Mouse (Mus musculus) layer of hippocampus, adult 18-20 months (tissue): ENCODE results near the gene Unc5a. TPM values are rescaled to one million over a fixed set of nuclear protein-coding genes. Genes with fewer than 3 reads are reported as not detected.

Source experiments
- DNase-seq, 2 experiments: peaks; one replicate each; pipeline ENCODE4 v3.0.0; 2022; ENCODE audit warnings: low spot score in 2 of 2
- total RNA-seq, 2 experiments: library from RNA; stranded (reverse); gene quantifications; 2 replicates each; pipeline ENCODE4 v1.2.3; 2021

Unc5a gene
- total RNA-seq, 2 experiments from 2014 or later, result 160 to 161 TPM

- no peak for DNase-seq
Measured at GRCm38 (mm10) chr13:54954745-54955144, 5.5 kb downstream of the Unc5a start.

GRCm38 (mm10) chr13:54955695-54956471, 6.7 kb downstream of the Unc5a start:
- DNase-seq, result no peak

GRCm38 (mm10) chr13:54957281-54957680, 8.1 kb downstream of the Unc5a start:
- no peak for DNase-seq

- no peak for DNase-seq
Measured at GRCm38 (mm10) chr13:54959059-54959701, 10.0 kb downstream of the Unc5a start.

GRCm38 (mm10) chr13:54959842-54960241, 10.6 kb downstream of the Unc5a start:
- no peak for DNase-seq

GRCm38 (mm10) chr13:54960491-54960890, 11.3 kb downstream of the Unc5a start:
- DNase-seq, result no peak

- DNase-seq, result no peak
Measured at GRCm38 (mm10) chr13:54965256-54965655, 16.0 kb downstream of the Unc5a start.

- no peak for DNase-seq
Measured at GRCm38 (mm10) chr13:54967501-54967900, 18.3 kb downstream of the Unc5a start.

- no peak for DNase-seq
Measured at GRCm38 (mm10) chr13:54968636-54969035, 19.4 kb downstream of the Unc5a start.

- DNase-seq, result no peak
Measured at GRCm38 (mm10) chr13:54969513-54969912, 20.3 kb downstream of the Unc5a start.

GRCm38 (mm10) chr13:54970521-54971247, 21.5 kb downstream of the Unc5a start:
- no peak for DNase-seq

- DNase-seq, result no peak
Measured at GRCm38 (mm10) chr13:54975546-54975945, 26.3 kb downstream of the Unc5a start.

- no peak for DNase-seq
Measured at GRCm38 (mm10) chr13:54978804-54979203, 29.6 kb downstream of the Unc5a start.

GRCm38 (mm10) chr13:54980957-54981356, 31.7 kb downstream of the Unc5a start:
- peak in 1 of 2 experiments; percentile 44 for DNase-seq

- no peak for DNase-seq
Measured at GRCm38 (mm10) chr13:54983001-54983400, 33.8 kb downstream of the Unc5a start.

GRCm38 (mm10) chr13:54983614-54984013, 34.4 kb downstream of the Unc5a start:
- no peak for DNase-seq

- peak; percentile 37 to 51 for DNase-seq
Measured at GRCm38 (mm10) chr13:54987405-54987804, 38.2 kb downstream of the Unc5a start.

- DNase-seq, result no peak
Measured at GRCm38 (mm10) chr13:54988181-54988760, 39.1 kb downstream of the Unc5a start.

- DNase-seq, result peak; percentile 43 to 74
Measured at GRCm38 (mm10) chr13:54992215-54992614, 43.0 kb downstream of the Unc5a start.

- DNase-seq, result no peak
Measured at GRCm38 (mm10) chr13:54994576-54994975, 45.4 kb downstream of the Unc5a start.

GRCm38 (mm10) chr13:54995161-54995560, 46.0 kb downstream of the Unc5a start:
- no peak for DNase-seq

- DNase-seq, result no peak
Measured at GRCm38 (mm10) chr13:54997568-54997967, 48.4 kb downstream of the Unc5a start.
